Mouse (Mus musculus) induced T-regulatory cell, adult 2 months (primary cell): ENCODE data around the gene Eif1ax.
"Not testable (repeated sequence)": the region's sequence is repeated elsewhere in the genome, so short reads cannot be mapped to it uniquely, and the experiment has no call there.

ENCODE experiments used
- DNase-seq: peaks from one replicate; pipeline ENCODE4 v3.0.0-alpha.2; 2012; ENCODE audit warnings: low read depth

Gene Eif1ax

DNA sequence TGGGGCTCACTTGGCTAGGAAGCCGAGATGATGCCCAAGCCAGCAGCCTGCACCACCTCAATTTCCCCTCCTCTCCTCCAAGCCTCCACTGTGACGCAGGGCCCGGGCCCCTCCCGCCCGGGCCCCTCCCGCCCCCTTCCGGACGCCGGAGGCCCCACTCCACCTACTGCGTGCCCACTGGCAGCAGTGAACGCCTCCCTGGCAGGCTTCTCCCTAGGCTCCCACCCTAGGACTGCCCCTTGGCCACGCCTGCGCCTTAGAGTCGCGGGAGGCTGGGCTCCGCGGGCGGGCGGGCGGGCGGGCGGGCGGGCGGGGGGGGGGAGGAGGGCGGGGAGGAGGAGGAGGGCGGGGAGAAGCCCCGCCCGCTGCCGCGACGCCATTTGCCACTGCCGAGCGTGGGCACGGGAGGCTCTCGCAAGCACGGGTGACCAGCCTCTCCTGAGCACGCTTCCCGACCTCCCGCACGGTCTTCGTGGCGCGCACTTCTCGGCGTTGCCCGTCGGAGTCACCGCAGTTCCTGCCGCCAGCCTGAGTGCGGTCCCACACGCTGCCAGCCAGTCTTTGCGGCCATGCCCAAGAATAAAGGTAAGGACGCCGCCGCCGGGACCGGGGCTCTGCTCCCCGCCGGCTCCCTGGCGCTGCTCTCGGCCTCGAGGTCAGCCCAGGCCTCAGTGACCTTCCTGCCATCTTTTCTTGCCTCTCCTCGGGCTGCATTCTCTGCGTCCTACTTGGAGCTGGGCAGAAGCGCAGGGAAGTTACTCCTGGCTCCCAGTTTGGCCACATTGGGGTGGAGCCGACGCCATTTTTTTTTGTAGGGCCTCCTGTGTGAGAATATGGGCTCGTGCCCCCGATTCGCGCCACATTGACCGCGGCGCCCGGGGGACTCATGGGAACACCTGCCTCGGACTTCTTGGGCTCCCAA, at the start of gene Eif1ax:
Gene Eif1ax, plus strand, starts transcription at position 348 of the 922 bp plus-strand sequence.
- DNase-seq, result peak; percentile 90

DNA sequence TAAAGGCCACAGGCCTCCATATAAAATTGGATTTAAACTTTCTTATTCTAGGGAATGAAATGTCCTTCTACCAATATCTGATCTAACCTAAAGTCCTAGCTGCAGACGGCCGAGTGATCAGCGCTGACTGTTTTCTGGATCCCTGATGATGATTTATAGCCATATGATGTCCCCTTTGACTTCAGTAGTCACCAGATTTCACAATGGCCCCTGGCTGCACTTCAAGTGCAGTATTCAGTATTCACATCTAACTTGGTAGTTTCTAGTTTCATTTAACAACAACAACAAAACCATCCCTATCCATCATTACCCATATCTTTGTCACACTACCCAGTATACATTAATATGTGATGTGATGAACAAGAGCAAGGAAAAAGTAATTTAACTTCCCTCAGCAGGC, 7.5 kb upstream of the Eif1ax start:
- no peak for DNase-seq

DNA sequence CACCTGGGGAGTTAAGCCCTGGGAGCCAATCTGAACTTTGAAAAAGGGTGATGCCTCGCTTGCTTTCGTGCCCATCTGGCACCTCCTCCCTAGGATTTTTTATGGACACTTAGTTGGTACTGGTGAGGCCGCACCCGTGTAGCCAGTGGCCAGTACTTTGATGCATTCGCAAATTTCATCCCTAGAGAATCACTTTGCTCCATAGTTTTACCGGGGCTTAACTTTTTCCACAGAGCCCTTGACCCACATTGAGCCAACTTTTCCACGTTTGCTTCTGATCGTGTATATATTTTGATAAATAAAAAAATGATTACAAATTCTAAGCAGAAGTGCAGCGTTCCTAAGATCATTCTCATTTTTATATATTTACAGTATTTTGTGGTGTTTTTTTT, 771 bp downstream of the Eif1ax start:
- DNase-seq, result no peak

DNA sequence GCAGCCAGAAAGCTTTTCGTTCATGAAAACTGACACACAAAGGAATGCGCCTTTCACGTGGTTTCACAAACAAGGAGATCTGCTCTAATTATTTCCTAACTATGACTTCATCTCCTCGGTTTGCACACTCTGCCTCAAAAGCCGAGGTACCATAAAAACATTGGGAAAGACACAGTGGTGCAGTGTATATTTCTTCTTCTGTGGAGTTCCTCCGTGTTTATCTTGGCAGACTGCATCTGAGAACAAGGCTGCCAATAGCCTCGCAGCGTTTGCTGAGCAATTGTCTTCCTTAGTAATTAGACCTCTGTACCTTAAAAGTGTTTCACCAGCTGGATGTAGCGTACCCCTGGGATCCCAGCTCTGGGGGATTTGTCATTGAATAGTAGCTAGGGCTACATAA, 15.1 kb downstream of the Eif1ax start:
- no peak for DNase-seq

DNA sequence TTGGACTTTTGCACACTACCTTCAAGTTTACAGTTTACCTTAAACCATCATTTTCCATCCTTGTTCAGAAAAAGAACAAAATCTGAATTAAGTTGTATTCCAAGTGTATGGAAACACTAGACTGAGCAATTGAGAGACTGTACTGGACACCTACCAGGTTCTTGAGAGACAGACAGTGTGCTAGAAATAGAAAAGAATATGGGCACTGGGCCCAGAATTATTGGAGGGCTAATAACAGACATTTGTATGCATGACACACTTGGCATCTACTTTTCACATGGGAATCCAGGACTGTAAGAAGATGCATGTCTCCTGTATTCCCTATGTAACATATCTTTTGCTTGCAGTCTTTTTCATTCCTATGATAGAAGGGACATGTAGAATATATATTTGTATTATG, 17.0 kb downstream of the Eif1ax start:
- no peak for DNase-seq

DNA sequence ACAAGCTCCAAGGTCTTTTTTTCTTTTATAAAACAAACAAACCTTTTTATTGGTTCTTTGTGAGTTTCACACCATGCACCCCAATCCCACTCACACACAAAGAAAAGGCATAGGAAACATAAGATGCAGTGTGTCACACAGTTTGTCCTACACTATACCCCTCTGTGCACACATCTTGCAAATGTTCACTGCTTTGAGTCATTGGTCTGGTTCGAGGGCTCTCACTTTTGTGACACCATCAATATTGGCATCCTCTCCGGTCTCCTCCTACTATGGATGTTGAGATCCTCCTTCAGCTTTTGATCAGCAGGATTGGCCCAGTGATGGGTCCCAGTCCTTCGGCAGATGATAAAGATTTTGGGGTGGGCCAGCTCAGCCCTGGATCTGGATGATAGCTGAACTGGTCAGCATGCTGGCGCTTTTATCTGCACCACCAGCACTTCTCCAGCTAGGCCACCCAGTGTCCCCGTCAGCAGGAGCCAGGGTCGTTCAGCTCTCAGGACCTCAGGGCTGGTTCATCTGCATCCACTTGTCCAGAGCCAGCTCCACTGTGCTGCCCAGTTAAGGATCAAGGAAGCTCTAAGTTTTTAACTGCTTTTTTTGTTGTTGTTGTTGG, 18.5 kb downstream of the Eif1ax start:
- DNase-seq, result no peak

DNA sequence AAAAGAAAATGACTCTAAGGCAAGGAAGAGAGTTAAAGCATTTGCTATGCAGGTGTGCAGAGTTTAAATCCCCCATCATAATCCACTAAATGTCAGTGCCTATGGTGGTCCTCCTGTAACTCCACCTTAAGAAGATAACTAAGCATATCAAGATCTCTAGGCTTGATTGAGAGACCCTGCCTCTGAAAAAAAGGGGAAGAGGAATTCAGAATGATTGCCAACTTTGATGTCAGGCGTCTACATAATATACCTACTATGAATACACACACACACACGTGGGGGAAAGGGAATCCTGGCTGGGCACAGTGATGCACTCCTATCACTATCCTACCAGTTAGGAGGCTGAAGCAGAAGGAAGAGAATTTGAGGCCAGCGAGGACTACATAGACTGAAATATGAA, 19.3 kb downstream of the Eif1ax start:
- DNase-seq, result no peak

DNA sequence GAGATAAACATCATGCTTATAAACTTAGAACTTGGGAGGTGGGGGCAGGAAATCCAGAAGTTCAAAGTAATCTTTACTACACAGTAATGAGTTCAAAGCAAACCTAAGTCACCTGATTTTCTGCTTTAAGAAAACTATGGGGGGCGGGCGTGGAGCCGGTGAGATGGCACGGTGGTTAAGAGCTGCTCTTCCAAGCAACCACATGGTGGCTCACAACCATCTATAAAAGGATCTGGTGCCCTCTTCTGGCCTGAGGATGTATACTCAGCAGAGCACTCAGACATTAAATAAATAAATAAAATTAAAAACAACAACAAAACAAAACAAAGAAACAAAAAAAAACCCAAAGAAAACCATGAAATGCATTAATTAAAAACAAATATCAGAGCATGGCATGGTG, 37.3 kb downstream of the Eif1ax start:
- DNase-seq, result peak; percentile 71

DNA sequence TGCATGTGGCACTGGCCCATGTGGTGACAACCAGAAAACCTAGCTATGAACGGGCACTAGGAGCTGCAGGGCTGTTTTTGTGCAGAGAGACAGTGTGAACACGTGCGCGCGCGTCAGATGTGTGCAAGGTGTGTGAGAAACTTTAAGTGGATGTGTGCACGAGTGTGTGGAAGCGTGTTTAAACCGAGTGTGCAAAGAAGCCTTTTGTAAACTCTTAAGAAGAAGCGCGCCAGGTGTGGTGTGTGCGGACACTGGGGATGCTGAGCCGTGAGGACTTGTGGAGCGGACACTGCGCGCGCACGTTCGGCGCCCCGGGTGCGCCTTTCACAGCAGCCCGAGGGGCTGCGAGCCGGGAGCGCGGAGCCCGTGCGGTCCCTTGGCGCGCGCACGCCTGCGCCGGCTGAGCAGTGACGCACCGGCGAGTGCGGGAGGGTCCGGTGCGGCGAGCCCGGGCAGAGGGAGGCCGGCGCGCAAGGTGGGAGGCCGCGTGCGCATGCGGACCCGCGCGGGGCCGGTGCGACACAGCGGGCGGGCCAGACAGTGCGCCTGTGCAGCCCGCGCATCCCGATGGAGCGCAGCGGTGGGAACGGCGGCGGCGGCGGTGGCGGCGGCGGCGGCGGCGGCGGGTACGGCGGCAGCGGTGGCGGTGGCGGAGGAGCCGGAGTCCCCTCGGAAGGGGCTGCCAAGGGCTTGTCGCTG, 42.3 kb downstream of the Eif1ax start, which contains the start of gene Map7d2:
Gene Map7d2, plus strand, starts transcription at position 443 of the 699 bp plus-strand sequence.
- DNase-seq, result peak; percentile 20

DNA sequence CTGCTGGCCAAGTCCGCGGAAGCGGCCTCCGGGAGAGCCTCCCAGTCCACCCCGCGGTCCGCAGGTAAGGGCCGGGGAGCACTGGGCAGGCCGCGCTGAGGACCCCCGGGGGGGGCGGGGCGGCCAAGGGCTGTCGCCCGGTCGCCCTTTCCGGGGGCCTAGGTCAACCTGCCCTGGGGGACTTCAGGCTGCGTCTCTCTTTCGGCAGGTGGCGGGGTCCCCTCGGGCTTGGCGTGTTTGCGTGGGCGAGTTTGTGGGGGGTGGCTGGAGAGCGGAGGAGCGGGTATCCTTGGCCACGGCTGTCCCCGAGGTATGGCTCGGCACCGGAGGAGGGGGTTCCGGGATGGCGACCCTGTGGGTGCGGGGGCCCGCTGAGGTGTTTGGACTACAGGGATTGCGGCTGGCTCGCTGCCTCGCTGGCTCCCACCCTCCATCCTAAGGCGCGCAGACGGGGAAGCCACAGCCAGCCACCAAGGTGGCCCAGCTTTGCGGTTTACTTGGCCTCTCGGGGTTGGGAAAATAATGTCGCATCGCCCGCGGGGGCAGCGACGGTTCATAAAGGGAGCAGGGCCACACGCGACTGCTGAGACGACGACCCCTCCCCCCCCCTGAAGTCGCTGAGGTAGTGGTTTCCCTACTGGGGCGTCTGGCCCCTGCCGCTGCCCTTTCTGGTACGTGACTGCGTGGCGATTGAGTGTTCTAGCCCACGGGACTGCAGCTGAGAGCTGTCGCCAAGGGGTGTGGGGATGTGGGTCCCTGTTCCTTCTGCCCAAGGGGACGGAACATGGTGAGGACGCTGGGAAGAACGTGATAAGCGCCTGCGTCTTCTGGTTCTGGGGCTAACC, 43.1 kb downstream of the Eif1ax start:
- peak; percentile 30 for DNase-seq

DNA sequence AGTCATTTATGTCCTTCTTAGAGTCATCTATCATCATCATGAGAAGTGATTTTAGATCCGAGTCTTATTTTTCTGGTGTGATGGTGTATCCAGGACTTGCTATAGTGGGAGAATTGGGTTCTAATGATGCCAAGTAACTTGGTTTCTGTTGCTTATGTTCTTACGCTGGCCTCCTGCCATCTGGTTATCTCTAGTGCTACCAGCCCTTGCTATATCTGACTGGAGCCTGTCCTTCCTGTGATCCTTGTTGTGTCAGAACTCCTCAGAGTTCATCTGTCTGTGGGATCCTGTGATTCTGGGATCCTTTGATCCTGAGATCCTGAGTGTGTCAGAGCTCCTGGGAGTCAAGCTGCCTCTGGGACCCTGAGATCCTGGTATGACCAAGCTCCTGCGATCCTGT, 58.5 kb downstream of the Eif1ax start:
- DNase-seq, result not testable (repeated sequence)
